Mouse (Mus musculus): ENCODE results near the gene Phf10. TPM values are rescaled to one million over a fixed set of nuclear protein-coding genes. Genes with fewer than 3 reads are reported as not detected.
"Not testable (repeated sequence)": the region's sequence is repeated elsewhere in the genome, so short reads cannot be mapped to it uniquely, and the experiment has no call there.

Gene Phf10
- polyA plus RNA-seq, 1 experiment from 2014 or later = 22.6 TPM

GRCm38 (mm10) chr17:14978362-14979038, 17.4 kb upstream of the Phf10 start, which contains the start of the genes 9030025P20Rik and Gm3417:
TSS of gene 9030025P20Rik (plus strand) at chr17:14978468.
TSS of gene Gm3417 (minus strand) at chr17:14978790.
- H3K27ac ChIP-seq; H3K4me3 ChIP-seq (replicated peaks; ENCODE audit: low read length); H3K9ac ChIP-seq; H3K36me3 ChIP-seq (replicated peaks; ENCODE audit: control insufficient read depth, insufficient read depth); H3K9me3 ChIP-seq (ENCODE audit: control insufficient read depth, low read length); H3K4me1 ChIP-seq (replicated peaks; ENCODE audit: control insufficient read depth, insufficient read depth, low read length); DNase-seq (ENCODE audit: low spot score); H3K27me3 ChIP-seq (ENCODE audit: control insufficient read depth, insufficient read depth, low read length): not testable (repeated sequence)
- no CpG with 5 or more reads among the region's 60 CpGs for WGBS
- peak; percentile 98 for ATAC-seq (ENCODE audit: low FRiP score)
- H3K4me2 ChIP-seq (replicated peaks) = peak within 1 kb of the TSS; percentile 36

- not testable (repeated sequence) for H3K9me3 ChIP-seq (ENCODE audit: control insufficient read depth, low read length); H3K4me1 ChIP-seq (replicated peaks; ENCODE audit: control insufficient read depth, insufficient read depth, low read length); DNase-seq (ENCODE audit: low spot score); H3K4me3 ChIP-seq (replicated peaks; ENCODE audit: low read length); ATAC-seq (ENCODE audit: low FRiP score); H3K27me3 ChIP-seq (ENCODE audit: control insufficient read depth, insufficient read depth, low read length); H3K27ac ChIP-seq; H3K36me3 ChIP-seq (replicated peaks; ENCODE audit: control insufficient read depth, insufficient read depth); H3K9ac ChIP-seq
- WGBS = 1% methylated on average over 4 of the region's 7 CpGs
- peak overlapping the region; percentile 36 for H3K4me2 ChIP-seq (replicated peaks)
Observed at GRCm38 (mm10) chr17:14977718-14978361, 16.8 kb upstream of the Phf10 start.

DNA sequence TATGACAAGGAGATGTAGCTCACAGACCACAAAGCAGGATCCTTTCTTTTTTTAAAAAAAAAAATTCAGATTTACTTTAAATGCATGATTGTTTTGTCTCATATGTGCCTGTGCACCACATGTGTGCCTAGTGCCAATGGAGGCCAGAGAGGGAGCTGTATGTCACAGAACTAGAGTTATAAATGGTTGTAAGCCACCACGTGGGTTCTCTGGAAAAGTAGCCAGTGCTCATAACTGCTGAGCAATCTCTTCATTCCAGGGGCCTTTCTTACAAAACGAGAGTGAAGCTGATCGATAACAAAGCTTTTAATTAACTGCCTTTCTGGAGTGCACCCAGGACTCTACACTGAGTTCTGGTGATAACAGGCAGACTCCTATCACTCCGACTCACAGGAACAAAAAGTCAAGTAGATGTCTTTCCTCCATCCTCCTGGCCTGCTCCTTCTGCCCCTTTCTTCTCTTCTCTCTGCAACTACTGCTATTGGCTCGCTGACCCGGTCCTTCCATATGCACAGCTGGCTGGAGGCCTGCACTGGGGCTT, 7.4 kb upstream of the Phf10 start:
- not testable (repeated sequence) for H3K9ac ChIP-seq; H3K27me3 ChIP-seq (ENCODE audit: control insufficient read depth, insufficient read depth, low read length); H3K9me3 ChIP-seq (ENCODE audit: control insufficient read depth, low read length); ATAC-seq (ENCODE audit: low FRiP score); H3K27ac ChIP-seq; H3K4me2 ChIP-seq (replicated peaks); H3K36me3 ChIP-seq (replicated peaks; ENCODE audit: control insufficient read depth, insufficient read depth); DNase-seq (ENCODE audit: low spot score); H3K4me1 ChIP-seq (replicated peaks; ENCODE audit: control insufficient read depth, insufficient read depth, low read length); H3K4me3 ChIP-seq (replicated peaks; ENCODE audit: low read length)
- no CpG with 5 or more reads among the region's 6 CpGs for WGBS

DNA sequence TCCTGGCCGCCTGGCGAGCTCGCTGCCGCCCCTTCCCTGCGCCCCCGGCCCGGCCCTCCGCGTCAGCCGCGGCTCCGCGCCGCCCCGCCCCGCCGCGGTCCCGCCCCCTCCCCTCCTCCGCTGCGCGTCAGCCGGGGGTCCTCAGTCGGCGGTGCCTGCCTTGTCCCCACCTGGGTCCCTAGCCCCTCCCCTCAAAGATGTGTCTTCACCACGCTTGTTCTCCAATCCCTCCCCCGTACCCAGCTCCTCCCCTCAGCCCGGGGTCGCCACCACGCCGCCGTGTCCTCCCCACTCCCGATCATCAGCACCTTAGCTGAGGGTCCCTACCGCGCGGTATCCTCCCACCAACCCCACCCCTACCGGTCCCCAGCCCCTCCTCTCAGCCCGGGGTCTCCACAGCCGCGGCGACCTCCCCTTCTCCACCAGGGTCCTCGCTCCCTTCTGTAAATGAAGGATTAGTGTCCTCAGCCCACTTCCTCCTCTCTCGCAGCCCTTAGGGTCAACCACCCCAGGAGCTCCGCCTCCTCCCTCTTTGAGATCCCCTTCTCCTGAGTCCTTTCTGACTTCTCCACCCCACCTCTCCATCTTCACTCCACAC, 583 bp upstream of the Phf10 start:
- ATAC-seq (ENCODE audit: low FRiP score) = peak; percentile 93
- H3K27ac ChIP-seq; H3K4me3 ChIP-seq (replicated peaks; ENCODE audit: low read length); H3K9ac ChIP-seq; H3K4me2 ChIP-seq (replicated peaks); H3K27me3 ChIP-seq (ENCODE audit: control insufficient read depth, insufficient read depth, low read length); DNase-seq (ENCODE audit: low spot score); H3K9me3 ChIP-seq (ENCODE audit: control insufficient read depth, low read length): not testable (repeated sequence)
- no CpG with 5 or more reads among the region's 44 CpGs for WGBS
- Histone ChIP-seq H3K4me1 (replicated peaks; ENCODE audit: control insufficient read depth, insufficient read depth, low read length) (peaks cover 12% of the 10 kb centered on the region), H3K36me3 (replicated peaks; ENCODE audit: control insufficient read depth, insufficient read depth) (peaks cover 15% of the 10 kb centered on the region; the same call in 1 of the 2 replicates)

DNA sequence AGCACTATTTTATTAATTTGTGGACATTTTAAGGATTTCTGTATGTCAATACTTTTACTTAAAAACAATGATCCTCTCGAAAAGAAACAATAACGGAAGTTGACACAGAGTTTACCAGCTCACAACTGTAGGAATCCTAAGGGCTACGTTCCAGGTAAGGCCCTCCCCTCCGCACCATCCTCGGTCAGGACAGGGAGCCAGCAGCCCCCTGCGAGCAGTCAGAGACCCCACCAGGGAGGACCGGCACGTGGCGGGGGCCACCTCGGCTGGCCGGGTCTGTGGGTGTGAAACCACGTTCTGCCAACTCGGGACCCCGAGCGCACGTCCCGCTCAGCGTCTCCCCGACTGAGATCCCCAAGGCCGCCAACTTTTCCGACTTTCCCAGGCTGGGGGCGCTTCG, 553 bp downstream of the Phf10 start:
- WGBS = 2% methylated on average over 15 of the region's 23 CpGs
- peak overlapping the region; percentile 99 for H3K4me2 ChIP-seq (replicated peaks)
- peak overlapping the region; percentile 69 for H3K4me3 ChIP-seq (replicated peaks; ENCODE audit: low read length)
- peaks cover 15% of the 10 kb centered on the region; the same call in 1 of the 2 replicates for H3K36me3 ChIP-seq (replicated peaks; ENCODE audit: control insufficient read depth, insufficient read depth)
- DNase-seq (ENCODE audit: low spot score) (no peak), ATAC-seq (ENCODE audit: low FRiP score) (peak; percentile 8; the same call in 1 of the 2 replicates)
- H3K9ac ChIP-seq = peak overlapping the region; percentile 73
- no peaks in the 10 kb centered on the region for H3K9me3 ChIP-seq (ENCODE audit: control insufficient read depth, low read length)
- no peaks in the 10 kb centered on the region for H3K27me3 ChIP-seq (ENCODE audit: control insufficient read depth, insufficient read depth, low read length)
- no peak overlapping the region for H3K27ac ChIP-seq
- peaks cover 12% of the 10 kb centered on the region for H3K4me1 ChIP-seq (replicated peaks; ENCODE audit: control insufficient read depth, insufficient read depth, low read length)

- DNase-seq (ENCODE audit: low spot score) (no peak), ATAC-seq (ENCODE audit: low FRiP score) (no peak)
- H3K9ac ChIP-seq = peak overlapping the region; percentile 39; the same call in 1 of the 2 replicates
- H3K9me3 ChIP-seq (ENCODE audit: control insufficient read depth, low read length) = no peaks in the 10 kb centered on the region
- H3K4me1 ChIP-seq (replicated peaks; ENCODE audit: control insufficient read depth, insufficient read depth, low read length) = peaks cover 12% of the 10 kb centered on the region
- peaks cover 15% of the 10 kb centered on the region; the same call in 1 of the 2 replicates for H3K36me3 ChIP-seq (replicated peaks; ENCODE audit: control insufficient read depth, insufficient read depth)
- 30% methylated on average over 3 of the region's 3 CpGs for WGBS
- no peaks in the 10 kb centered on the region for H3K27me3 ChIP-seq (ENCODE audit: control insufficient read depth, insufficient read depth, low read length)
- H3K4me2 ChIP-seq (replicated peaks) = peak overlapping the region; percentile 99
- peak overlapping the region; percentile 22 for H3K4me3 ChIP-seq (replicated peaks; ENCODE audit: low read length)
- H3K27ac ChIP-seq = no peak overlapping the region
Observed at GRCm38 (mm10) chr17:14959979-14960378, 1.1 kb downstream of the Phf10 start.

DNA sequence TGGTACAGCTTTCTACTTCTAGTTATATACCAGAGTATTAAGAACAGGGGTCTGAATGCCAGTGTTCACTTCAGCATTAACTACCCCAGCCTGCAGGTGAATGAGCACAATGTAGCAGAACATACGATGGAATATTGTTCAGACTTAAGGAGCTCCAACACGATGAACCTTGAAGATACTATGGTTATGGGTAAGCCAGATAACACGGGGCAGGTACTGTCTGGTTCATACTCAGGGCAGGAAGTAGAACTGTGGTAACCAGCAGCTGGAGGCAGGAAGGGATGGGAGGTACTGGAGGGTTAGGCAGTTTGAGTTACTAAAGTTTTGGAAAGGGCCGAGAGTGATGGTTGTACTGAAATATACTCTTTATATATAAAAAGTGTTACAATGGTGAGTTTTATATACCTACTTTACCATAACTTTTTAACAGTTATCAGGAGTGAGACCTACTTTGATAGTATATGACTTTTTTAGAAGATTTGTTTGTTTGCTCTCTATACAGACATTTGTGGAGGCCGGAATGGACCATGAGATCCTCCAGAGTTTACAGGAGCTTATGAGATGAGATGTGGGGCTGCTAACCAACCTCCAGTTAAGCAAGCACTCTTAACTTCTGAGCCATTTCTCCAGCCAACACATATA, 2.3 kb downstream of the Phf10 start:
- ATAC-seq (ENCODE audit: low FRiP score) (no peak), DNase-seq (ENCODE audit: low spot score) (peak; percentile 18)
- Histone ChIP-seq H3K27ac (no peak overlapping the region), H3K9ac (no peak overlapping the region), H3K36me3 (replicated peaks; ENCODE audit: control insufficient read depth, insufficient read depth) (peaks cover 26% of the 10 kb centered on the region), H3K4me2 (replicated peaks) (no peak overlapping the region), H3K4me3 (replicated peaks; ENCODE audit: low read length) (no peak overlapping the region), H3K9me3 (ENCODE audit: control insufficient read depth, low read length) (no peaks in the 10 kb centered on the region), H3K27me3 (ENCODE audit: control insufficient read depth, insufficient read depth, low read length) (no peaks in the 10 kb centered on the region), H3K4me1 (replicated peaks; ENCODE audit: control insufficient read depth, insufficient read depth, low read length) (peaks cover 12% of the 10 kb centered on the region)
- 94% methylated on average over 5 of the region's 5 CpGs for whole genome bisulfite sequencing

- no peaks in the 10 kb centered on the region for H3K4me1 ChIP-seq (replicated peaks; ENCODE audit: control insufficient read depth, insufficient read depth, low read length)
- H3K4me3 ChIP-seq (replicated peaks; ENCODE audit: low read length) = no peak overlapping the region
- H3K27me3 ChIP-seq (ENCODE audit: control insufficient read depth, insufficient read depth, low read length) = no peaks in the 10 kb centered on the region
- H3K9me3 ChIP-seq (ENCODE audit: control insufficient read depth, low read length) = no peaks in the 10 kb centered on the region
- peaks cover 70% of the 10 kb centered on the region for H3K36me3 ChIP-seq (replicated peaks; ENCODE audit: control insufficient read depth, insufficient read depth)
- H3K27ac ChIP-seq = no peak overlapping the region
- no peak overlapping the region for H3K9ac ChIP-seq
- no peak overlapping the region for H3K4me2 ChIP-seq (replicated peaks)
- ATAC-seq (ENCODE audit: low FRiP score) (no peak), DNase-seq (ENCODE audit: low spot score) (no peak)
- WGBS = 95% methylated on average over 8 of the region's 8 CpGs
Observed at GRCm38 (mm10) chr17:14953452-14953851, 7.6 kb downstream of the Phf10 start.

All from hindbrain, embryonic 14.5 days (tissue).